15 mouse cellular contexts compared by ENCODE assay signal in genomic region chr14:78202781-78203180, GRCm38 (mm10).
DNase-seq lines count a peak whose midpoint lies in the region; ATAC-seq and TF ChIP-seq lines count a peak whose summit lies in the region.
"Had no signal": no experiment of that assay in that cellular context is flagged by ENCODE, and none has a peak within 500 bp of the region (broad histone marks: within the 10 kb centered on the region; RNA-seq: fewer than 3 reads in every experiment).

No protein-coding gene starts in this region.

- no peak for ATAC-seq in hindbrain, embryonic 11.5 days (ENCODE audit: low FRiP score)
- ATAC-seq in lung, postnatal 0 days = no peak

- DNase-seq in hindbrain, embryonic 11.5 days (ENCODE audit: low spot score) = peak; percentile 6
- no peak for DNase-seq in hindbrain, embryonic 10.5 days (ENCODE audit: low spot score)
- no peak for DNase-seq in lung, postnatal 0 days (ENCODE audit: low spot score)
- DNase-seq in lung, postnatal 14 days = no peak
- DNase-seq in induced T-regulatory cell, adult 2 months (ENCODE audit: low read depth) = peak; percentile 5
- DNase-seq in T-cell, adult 2 months (ENCODE audit: low spot score) = no peak
- DNase-seq: cerebellum, postnatal 14 days; heart, adult 18-20 months; heart, postnatal 36 days; kidney, adult 9 months; left cerebral cortex, postnatal 4 days had no signal

- H3K4me1 ChIP-seq in hindbrain, embryonic 11.5 days (replicated peaks; ENCODE audit: control insufficient read depth, insufficient read depth, low read length) = no peaks in the 10 kb centered on the region
- no peaks in the 10 kb centered on the region for H3K4me1 ChIP-seq in hindbrain, embryonic 10.5 days (replicated peaks)
- no peaks in the 10 kb centered on the region for H3K4me1 ChIP-seq in lung, postnatal 0 days (ENCODE audit: insufficient read depth, low read depth, low read length)
- peaks cover 16% of the 10 kb centered on the region for H3K4me1 ChIP-seq in E14TG2a.4 (replicated peaks; ENCODE audit: low read depth, low read length)
- H3K4me1 ChIP-seq: liver, embryonic 15.5 days; megakaryocyte, embryonic 14.5 days had no signal

- TF ChIP-seq CTCF in lung, postnatal 0 days (IDR thresholded peaks at IDR 0.05) = peak; percentile 50
- TF ChIP-seq CTCF in E14TG2a.4 (conservative IDR thresholded peaks at IDR 0.05; ENCODE audit: low read length) = peak; percentile 16; the same call in 1 of the 2 replicates

- H3K4me3 ChIP-seq in hindbrain, embryonic 11.5 days (ENCODE audit: low read depth, low read length) = no peak overlapping the region
- H3K4me3 ChIP-seq in hindbrain, embryonic 10.5 days = no peak overlapping the region
- no peak overlapping the region for H3K4me3 ChIP-seq in lung, postnatal 0 days (ENCODE audit: low read depth, low read length)
- no peak overlapping the region for H3K4me3 ChIP-seq in E14TG2a.4 (replicated peaks; ENCODE audit: low read length)
- H3K4me3 ChIP-seq: liver, embryonic 15.5 days; megakaryocyte, embryonic 14.5 days; myocyte had no signal

- WGBS in hindbrain, embryonic 11.5 days = 91% methylated on average over 1 of the region's 1 CpGs
- 89% methylated on average over 1 of the region's 1 CpGs for WGBS in hindbrain, embryonic 10.5 days
- 79% methylated on average over 1 of the region's 1 CpGs for WGBS in lung, postnatal 0 days

- no peaks in the 10 kb centered on the region for H3K9me3 ChIP-seq in hindbrain, embryonic 11.5 days (ENCODE audit: control insufficient read depth, low read length)
- no peaks in the 10 kb centered on the region for H3K9me3 ChIP-seq in hindbrain, embryonic 10.5 days
- no peaks in the 10 kb centered on the region for H3K9me3 ChIP-seq in lung, postnatal 0 days (ENCODE audit: low read length)
- H3K9me3 ChIP-seq in E14TG2a.4 (ENCODE audit: low read length) = peaks cover 21% of the 10 kb centered on the region
- H3K9me3 ChIP-seq: liver, embryonic 15.5 days had no signal

- H3K4me2 ChIP-seq in hindbrain, embryonic 11.5 days (replicated peaks; ENCODE audit: low read depth, low read length) = no peak overlapping the region
- no peak overlapping the region for H3K4me2 ChIP-seq in lung, postnatal 0 days (replicated peaks; ENCODE audit: low read depth, low read length)
- H3K4me2 ChIP-seq: liver, embryonic 15.5 days had no signal

- H3K9ac ChIP-seq in hindbrain, embryonic 11.5 days (ENCODE audit: low read depth, low read length) = no peak overlapping the region
- no peak overlapping the region for H3K9ac ChIP-seq in lung, postnatal 0 days (replicated peaks; ENCODE audit: low read depth)
- H3K9ac ChIP-seq: liver, embryonic 15.5 days had no signal

- no peak overlapping the region for H3K27ac ChIP-seq in hindbrain, embryonic 11.5 days (ENCODE audit: low read depth, low read length)
- H3K27ac ChIP-seq in hindbrain, embryonic 10.5 days = no peak overlapping the region
- no peak overlapping the region for H3K27ac ChIP-seq in lung, postnatal 0 days (ENCODE audit: low read length)
- H3K27ac ChIP-seq: liver, embryonic 15.5 days had no signal

- no peaks in the 10 kb centered on the region for H3K27me3 ChIP-seq in hindbrain, embryonic 11.5 days (ENCODE audit: control insufficient read depth, insufficient read depth, low read length)
- no peaks in the 10 kb centered on the region for H3K27me3 ChIP-seq in hindbrain, embryonic 10.5 days (ENCODE audit: insufficient read depth, poor library complexity, severe bottlenecking)
- H3K27me3 ChIP-seq in lung, postnatal 0 days (replicated peaks; ENCODE audit: insufficient read depth, low read length) = no peaks in the 10 kb centered on the region
- no peaks in the 10 kb centered on the region for H3K27me3 ChIP-seq in E14TG2a.4 (ENCODE audit: insufficient read depth, low read length)
- H3K27me3 ChIP-seq: liver, embryonic 15.5 days; megakaryocyte, embryonic 14.5 days had no signal

- H3K36me3 ChIP-seq in hindbrain, embryonic 11.5 days (ENCODE audit: control insufficient read depth, insufficient read depth, low read length) = no peaks in the 10 kb centered on the region
- H3K36me3 ChIP-seq in hindbrain, embryonic 10.5 days = no peaks in the 10 kb centered on the region
- no peaks in the 10 kb centered on the region for H3K36me3 ChIP-seq in lung, postnatal 0 days (ENCODE audit: insufficient read depth, low read length)
- H3K36me3 ChIP-seq in E14TG2a.4 (ENCODE audit: insufficient read depth, low read length) = no peaks in the 10 kb centered on the region
- H3K36me3 ChIP-seq: liver, embryonic 15.5 days had no signal

- no peak for TF ChIP-seq EP300 in lung, postnatal 0 days (IDR thresholded peaks at IDR 0.05)

Comparison
In these comparisons a context has a peak if more than half of its experiments do, and no peak if none do; other contexts are left out.
1. DNase-seq: peak in hindbrain, embryonic 11.5 days (single experiment) and induced T-regulatory cell, adult 2 months (single experiment); none in hindbrain, embryonic 10.5 days (single experiment), lung, postnatal 0 days (single experiment), lung, postnatal 14 days (single experiment) and T-cell, adult 2 months (single experiment).